Mouse (Mus musculus) G1E (cell line): ENCODE results near the gene Robo2. TPM values are rescaled to one million over a fixed set of nuclear protein-coding genes. Genes with fewer than 3 reads are reported as not detected.

ENCODE experiments used
- ATAC-seq: 2 replicates; pipeline ENCODE4 v1.8.0; 2016; ENCODE audit warnings: mild to moderate bottlenecking; ENCODE audit not compliant: insufficient number of reproducible peaks, poor library complexity, low FRiP score, severe bottlenecking; ENCODE audit errors: extremely low read depth
- DNase-seq: peaks from one replicate; pipeline ENCODE4 v3.0.0; 2012; ENCODE audit warnings: low spot score
- H3K27me3 ChIP-seq: 2 replicates; pipeline ENCODE4 v1.6.1; 2012; ENCODE audit warnings: mild to moderate bottlenecking, low read length, inconsistent platforms; ENCODE audit not compliant: insufficient read depth
- H3K36me3 ChIP-seq: replicated peaks from 2 replicates; pipeline ENCODE3; 2012; ENCODE audit warnings: mild to moderate bottlenecking, inconsistent platforms
- H3K4me1 ChIP-seq: 2 replicates; pipeline ENCODE4 v1.6.1; 2012; ENCODE audit warnings: low read depth, low read length, inconsistent platforms, mixed read lengths; ENCODE audit not compliant: insufficient read depth
- H3K4me3 ChIP-seq: 2 replicates; pipeline ENCODE4 v1.5.1; 2012; ENCODE audit warnings: low read depth, mild to moderate bottlenecking, inconsistent platforms, low read length, moderate library complexity, mixed read lengths
- H3K9me3 ChIP-seq: replicated peaks from 2 replicates; pipeline ENCODE4 v1.6.1; 2012; ENCODE audit warnings: inconsistent platforms
- CTCF ChIP-seq: IDR thresholded peaks from 2 replicates; pipeline ENCODE4 v1.5.1; 2012; ENCODE audit warnings: low read depth, low read length, inconsistent platforms, mixed read lengths
- GATA1 ChIP-seq: IDR thresholded peaks from 2 replicates; pipeline ENCODE4 v1.6.1; 2012; ENCODE audit warnings: borderline replicate concordance, low read length, inconsistent platforms, mixed read lengths
- GATA2 ChIP-seq: IDR thresholded peaks from 2 replicates; pipeline ENCODE4 v1.6.1; 2012; ENCODE audit warnings: low read depth, low read length, inconsistent platforms, borderline replicate concordance
- POLR2AphosphoS5 ChIP-seq: IDR thresholded peaks from 2 replicates; pipeline ENCODE4 v1.6.1; 2012; ENCODE audit warnings: low read depth, low read length, inconsistent platforms; ENCODE audit not compliant: insufficient replicate concordance
- TAL1 ChIP-seq: conservative IDR thresholded peaks from 2 replicates; pipeline ENCODE4 v1.6.1; 2012; ENCODE audit warnings: low read depth, low read length, inconsistent platforms, mixed read lengths
- polyA plus RNA-seq: library from polyadenylated mRNA; stranded (reverse); fragments of >175 nt; gene quantifications from 2 replicates; pipeline ENCODE4 v1.2.3, GENCODE M21; 2012
- total RNA-seq, 2 experiments: library from RNA; stranded (forward) in 1 of 2; stranded (reverse) in 1 of 2; fragments of 200-1000 nt in 1 of 2; fragments of >200 nt in 1 of 2; fragmentation: Nextera tagmentation in 1 of 2; gene quantifications; 2 replicates each; pipeline ENCODE4 v1.2.3; 2014 to 2017

The Robo2 gene
- total and polyA plus RNA-seq, 3 experiments, result 0.44 TPM; not detected in 2

GRCm38 (mm10) chr16:74241534-74241933 lies 170.1 kb downstream of the Robo2 start:
- no peaks in the 10 kb centered on the region for H3K27me3 ChIP-seq
- ATAC-seq (no peak), DNase-seq (no peak)
- no peaks in the 10 kb centered on the region for H3K36me3 ChIP-seq
- TF ChIP-seq GATA2 (no peak), TAL1 (no peak), CTCF (no peak), POLR2AphosphoS5 (no peak), GATA1 (no peak)
- no peak overlapping the region for H3K4me3 ChIP-seq
- H3K9me3 ChIP-seq, result no peaks in the 10 kb centered on the region
- no peaks in the 10 kb centered on the region for H3K4me1 ChIP-seq

GRCm38 (mm10) chr16:74237411-74237930 lies 174.2 kb downstream of the Robo2 start:
- no peaks in the 10 kb centered on the region for H3K27me3 ChIP-seq
- ATAC-seq (no peak), DNase-seq (no peak)
- TF ChIP-seq GATA1, result no peak
- TF ChIP-seq GATA2, result no peak
- TF ChIP-seq POLR2AphosphoS5, result no peak
- no peak for TF ChIP-seq CTCF
- TF ChIP-seq TAL1, result no peak
- no peak overlapping the region for H3K4me3 ChIP-seq
- H3K9me3 ChIP-seq, result no peaks in the 10 kb centered on the region
- H3K4me1 ChIP-seq, result no peaks in the 10 kb centered on the region
- H3K36me3 ChIP-seq, result no peaks in the 10 kb centered on the region

GRCm38 (mm10) chr16:74234393-74235059 lies 177.1 kb downstream of the Robo2 start:
- Histone ChIP-seq H3K27me3 (no peaks in the 10 kb centered on the region), H3K36me3 (no peaks in the 10 kb centered on the region), H3K4me1 (no peaks in the 10 kb centered on the region), H3K9me3 (no peaks in the 10 kb centered on the region), H3K4me3 (no peak overlapping the region)
- DNase-seq (no peak), ATAC-seq (no peak)
- TF ChIP-seq TAL1 (no peak), GATA2 (no peak), GATA1 (no peak)

DNA sequence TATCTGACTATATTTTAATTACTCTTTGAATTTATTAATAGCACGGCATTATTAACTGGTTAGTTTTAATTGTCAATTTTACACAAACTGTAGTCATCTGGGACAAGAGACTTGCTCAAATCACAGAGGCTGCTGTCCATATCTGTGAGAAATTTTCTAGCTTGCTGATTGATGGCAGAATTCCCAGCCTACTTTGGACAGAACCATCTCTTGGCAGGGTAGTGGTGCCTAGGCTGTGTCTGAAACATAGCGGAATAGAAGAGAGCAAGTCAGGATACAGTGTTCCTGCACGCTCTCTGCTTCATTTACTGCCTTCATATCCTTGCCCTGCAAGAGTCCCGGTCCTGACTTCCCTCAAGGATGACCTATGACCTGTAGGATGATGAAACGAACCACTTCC lies 178.0 kb downstream of the Robo2 start:
- TF ChIP-seq TAL1, result no peak
- TF ChIP-seq GATA2, result no peak
- TF ChIP-seq GATA1, result no peak
- TF ChIP-seq CTCF, result no peak
- TF ChIP-seq POLR2AphosphoS5, result no peak
- Histone ChIP-seq H3K4me1 (no peaks in the 10 kb centered on the region), H3K9me3 (no peaks in the 10 kb centered on the region), H3K4me3 (no peak overlapping the region), H3K36me3 (no peaks in the 10 kb centered on the region), H3K27me3 (no peaks in the 10 kb centered on the region)
- no peak for ATAC-seq
- DNase-seq, result no peak

- H3K9me3 ChIP-seq, result no peaks in the 10 kb centered on the region
- no peak for ATAC-seq
These were observed 184.3 kb downstream of the Robo2 start for GRCm38 (mm10) chr16:74227285-74227684.

GRCm38 (mm10) chr16:74225423-74226272 lies 186.0 kb downstream of the Robo2 start:
- ATAC-seq, result no peak
- H3K36me3 ChIP-seq, result no peaks in the 10 kb centered on the region
- no peak for DNase-seq

More at GRCm38 (mm10) chr16:74227285-74227684, 184.3 kb downstream of the Robo2 start:
- no peaks in the 10 kb centered on the region for H3K36me3 ChIP-seq
- H3K4me1 ChIP-seq, result no peaks in the 10 kb centered on the region
- H3K27me3 ChIP-seq, result no peaks in the 10 kb centered on the region
- TF ChIP-seq GATA1 (no peak), CTCF (no peak), GATA2 (no peak), POLR2AphosphoS5 (no peak), TAL1 (no peak)
- no peak overlapping the region for H3K4me3 ChIP-seq
- no peak for DNase-seq

More at GRCm38 (mm10) chr16:74225423-74226272, 186.0 kb downstream of the Robo2 start:
- Histone ChIP-seq H3K4me3 (no peak overlapping the region), H3K9me3 (no peaks in the 10 kb centered on the region), H3K4me1 (no peaks in the 10 kb centered on the region), H3K27me3 (no peaks in the 10 kb centered on the region)
- TF ChIP-seq GATA1, result no peak
- TF ChIP-seq CTCF, result no peak
- TF ChIP-seq POLR2AphosphoS5, result no peak
- no peak for TF ChIP-seq GATA2
- no peak for TF ChIP-seq TAL1
